Mouse (Mus musculus): ENCODE results near the gene Prdm16. TPM values are rescaled to one million over a fixed set of nuclear protein-coding genes. Genes with fewer than 3 reads are reported as not detected.

Gene Prdm16
- polyA plus RNA-seq, 1 experiment from 2014 or later, result 41.5 TPM

- Histone ChIP-seq H3K9ac (no peak overlapping the region), H3K4me1 (peaks cover 12% of the 10 kb centered on the region; the same call in 1 of the 2 replicates), H3K4me3 (no peak overlapping the region), H3K27ac (no peak overlapping the region), H3K36me3 (peaks cover 2% of the 10 kb centered on the region; the same call in 1 of the 2 replicates), H3K27me3 (no peaks in the 10 kb centered on the region), H3K9me3 (no peaks in the 10 kb centered on the region), H3K4me2 (replicated peaks) (no peak overlapping the region)
- ATAC-seq (ENCODE audit: insufficient number of reproducible peaks, insufficient read depth, low FRiP score, low TSS enrichment), result no peak
- WGBS, result 82% methylated on average over 9 of the region's 9 CpGs
These were observed 276.8 kb downstream of the Prdm16 start for GRCm38 (mm10) chr4:154359762-154360300.

- H3K27ac ChIP-seq, result no peak overlapping the region
- H3K4me3 ChIP-seq, result no peak overlapping the region
- 57% methylated on average over 11 of the region's 11 CpGs for WGBS
- peaks cover 12% of the 10 kb centered on the region; the same call in 1 of the 2 replicates for H3K4me1 ChIP-seq
- H3K9me3 ChIP-seq, result no peaks in the 10 kb centered on the region
- peaks cover 4% of the 10 kb centered on the region; the same call in 1 of the 2 replicates for H3K36me3 ChIP-seq
- no peaks in the 10 kb centered on the region for H3K27me3 ChIP-seq
- H3K9ac ChIP-seq, result no peak overlapping the region; the same call in 1 of the 2 replicates
- ATAC-seq (ENCODE audit: insufficient number of reproducible peaks, insufficient read depth, low FRiP score, low TSS enrichment), result no peak
- H3K4me2 ChIP-seq (replicated peaks), result no peak overlapping the region
These were observed 277.9 kb downstream of the Prdm16 start for GRCm38 (mm10) chr4:154358816-154359215.

- H3K9ac ChIP-seq, result no peak overlapping the region
- no peaks in the 10 kb centered on the region for H3K9me3 ChIP-seq
- H3K27me3 ChIP-seq, result no peaks in the 10 kb centered on the region
- H3K4me2 ChIP-seq (replicated peaks), result no peak overlapping the region
- 74% methylated on average over 5 of the region's 5 CpGs for WGBS
- no peak for ATAC-seq (ENCODE audit: insufficient number of reproducible peaks, insufficient read depth, low FRiP score, low TSS enrichment)
- H3K4me3 ChIP-seq, result no peak overlapping the region
- peaks cover 4% of the 10 kb centered on the region; the same call in 1 of the 2 replicates for H3K36me3 ChIP-seq
- peaks cover 12% of the 10 kb centered on the region; the same call in 1 of the 2 replicates for H3K4me1 ChIP-seq
- no peak overlapping the region for H3K27ac ChIP-seq
These were observed 278.3 kb downstream of the Prdm16 start for GRCm38 (mm10) chr4:154358370-154358769.

- Histone ChIP-seq H3K4me1 (peaks cover 9% of the 10 kb centered on the region; the same call in 1 of the 2 replicates), H3K4me2 (replicated peaks) (no peak overlapping the region), H3K27ac (no peak overlapping the region), H3K9me3 (no peaks in the 10 kb centered on the region), H3K27me3 (no peaks in the 10 kb centered on the region), H3K9ac (no peak overlapping the region), H3K36me3 (peaks cover 4% of the 10 kb centered on the region; the same call in 1 of the 2 replicates), H3K4me3 (no peak overlapping the region)
- no peak for ATAC-seq (ENCODE audit: insufficient number of reproducible peaks, insufficient read depth, low FRiP score, low TSS enrichment)
- 94% methylated on average over 5 of the region's 5 CpGs for WGBS
These were observed 281.3 kb downstream of the Prdm16 start for GRCm38 (mm10) chr4:154355408-154355807.

GRCm38 (mm10) chr4:154352246-154352645 lies 284.4 kb downstream of the Prdm16 start:
- H3K9me3 ChIP-seq, result no peaks in the 10 kb centered on the region
- no peak overlapping the region for H3K9ac ChIP-seq
- H3K27me3 ChIP-seq, result no peaks in the 10 kb centered on the region
- peaks cover 8% of the 10 kb centered on the region for H3K4me1 ChIP-seq
- ATAC-seq (ENCODE audit: insufficient number of reproducible peaks, insufficient read depth, low FRiP score, low TSS enrichment), result no peak
- peaks cover 4% of the 10 kb centered on the region; the same call in 1 of the 2 replicates for H3K36me3 ChIP-seq
- WGBS, result 61% methylated on average over 13 of the region's 13 CpGs
- H3K27ac ChIP-seq, result no peak overlapping the region
- H3K4me2 ChIP-seq (replicated peaks), result no peak overlapping the region
- no peak overlapping the region for H3K4me3 ChIP-seq

GRCm38 (mm10) chr4:154348197-154348786 lies 288.4 kb downstream of the Prdm16 start:
- Histone ChIP-seq H3K9me3 (no peaks in the 10 kb centered on the region), H3K4me2 (replicated peaks) (no peak overlapping the region), H3K9ac (no peak overlapping the region), H3K36me3 (peaks cover 5% of the 10 kb centered on the region; the same call in 1 of the 2 replicates), H3K4me3 (no peak overlapping the region), H3K27ac (peak overlapping the region; percentile 3; the same call in 1 of the 2 replicates), H3K27me3 (no peaks in the 10 kb centered on the region), H3K4me1 (peaks cover 14% of the 10 kb centered on the region)
- ATAC-seq (ENCODE audit: insufficient number of reproducible peaks, insufficient read depth, low FRiP score, low TSS enrichment), result no peak
- 63% methylated on average over 11 of the region's 11 CpGs for WGBS

GRCm38 (mm10) chr4:154346731-154347522 lies 289.7 kb downstream of the Prdm16 start:
- Histone ChIP-seq H3K27me3 (no peaks in the 10 kb centered on the region), H3K36me3 (peaks cover 15% of the 10 kb centered on the region), H3K4me3 (no peak overlapping the region), H3K27ac (no peak overlapping the region), H3K9ac (no peak overlapping the region), H3K9me3 (no peaks in the 10 kb centered on the region), H3K4me1 (peaks cover 14% of the 10 kb centered on the region), H3K4me2 (replicated peaks) (no peak overlapping the region)
- whole genome bisulfite sequencing, result 64% methylated on average over 19 of the region's 19 CpGs
- no peak for ATAC-seq (ENCODE audit: insufficient number of reproducible peaks, insufficient read depth, low FRiP score, low TSS enrichment)

GRCm38 (mm10) chr4:154336650-154337049 lies 300.0 kb downstream of the Prdm16 start:
- Histone ChIP-seq H3K9ac (no peak overlapping the region), H3K4me1 (peaks cover 28% of the 10 kb centered on the region), H3K4me3 (no peak overlapping the region), H3K4me2 (replicated peaks) (no peak overlapping the region), H3K27me3 (no peaks in the 10 kb centered on the region), H3K9me3 (no peaks in the 10 kb centered on the region), H3K27ac (peak overlapping the region; percentile 75), H3K36me3 (peaks cover 23% of the 10 kb centered on the region)
- no peak for ATAC-seq (ENCODE audit: insufficient number of reproducible peaks, insufficient read depth, low FRiP score, low TSS enrichment)
- 11% methylated on average over 10 of the region's 10 CpGs for WGBS

- 75% methylated on average over 12 of the region's 12 CpGs for WGBS
- H3K9ac ChIP-seq, result peak within 1 kb of the TSS; percentile 15; the same call in 1 of the 2 replicates
- H3K36me3 ChIP-seq, result peaks cover 15% of the 10 kb centered on the region
These were observed 300.9 kb downstream of the Prdm16 start, which contains the start of gene B230104I21Rik for GRCm38 (mm10) chr4:154335761-154336160. Gene B230104I21Rik (plus strand): TSS chr4:154336127.

GRCm38 (mm10) chr4:154334699-154335402 lies 301.8 kb downstream of the Prdm16 start:
- Histone ChIP-seq H3K27me3 (no peaks in the 10 kb centered on the region), H3K4me1 (peaks cover 42% of the 10 kb centered on the region), H3K4me2 (replicated peaks) (peak overlapping the region; percentile 28), H3K36me3 (peaks cover 8% of the 10 kb centered on the region; the same call in 1 of the 2 replicates), H3K9me3 (no peaks in the 10 kb centered on the region), H3K27ac (no peak overlapping the region), H3K9ac (peak overlapping the region; percentile 15; the same call in 1 of the 2 replicates), H3K4me3 (0 out of 2 replicates have a peak overlapping the region, but pooled peaks have one; percentile 10)
- WGBS, result 64% methylated on average over 48 of the region's 48 CpGs
- no peak for ATAC-seq (ENCODE audit: insufficient number of reproducible peaks, insufficient read depth, low FRiP score, low TSS enrichment)

More at GRCm38 (mm10) chr4:154335761-154336160, 300.9 kb downstream of the Prdm16 start, which contains the start of gene B230104I21Rik:
- Histone ChIP-seq H3K27ac (peak within 1 kb of the TSS; percentile 75), H3K4me2 (replicated peaks) (peak within 1 kb of the TSS; percentile 28), H3K4me3 (0 out of 2 replicates have a peak within 1 kb of the TSS, but pooled peaks have one; percentile 10), H3K9me3 (no peaks in the 10 kb centered on the region), H3K27me3 (no peaks in the 10 kb centered on the region), H3K4me1 (peaks cover 37% of the 10 kb centered on the region)
- ATAC-seq (ENCODE audit: insufficient number of reproducible peaks, insufficient read depth, low FRiP score, low TSS enrichment), result no peak

- WGBS, result 60% methylated on average over 8 of the region's 8 CpGs
- H3K4me3 ChIP-seq, result no peak overlapping the region
- no peaks in the 10 kb centered on the region for H3K9me3 ChIP-seq
- peaks cover 53% of the 10 kb centered on the region for H3K4me1 ChIP-seq
- peak overlapping the region; percentile 71; the same call in 1 of the 2 replicates for H3K27ac ChIP-seq
- H3K27me3 ChIP-seq, result no peaks in the 10 kb centered on the region
- H3K9ac ChIP-seq, result no peak overlapping the region
- no peak for ATAC-seq (ENCODE audit: insufficient number of reproducible peaks, insufficient read depth, low FRiP score, low TSS enrichment)
- H3K36me3 ChIP-seq, result peaks cover 8% of the 10 kb centered on the region; the same call in 1 of the 2 replicates
- no peak overlapping the region for H3K4me2 ChIP-seq (replicated peaks)
These were observed 303.4 kb downstream of the Prdm16 start for GRCm38 (mm10) chr4:154333300-154333699.
